16 mouse cellular contexts compared by ENCODE assay signal in genomic region chr14:64581705-64582104, GRCm38 (mm10).
DNase-seq lines count a peak whose midpoint lies in the region; ATAC-seq and TF ChIP-seq lines count a peak whose summit lies in the region.
"Had no signal": no experiment of that assay in that cellular context is flagged by ENCODE, and none has a peak within 500 bp of the region (broad histone marks: within the 10 kb centered on the region; RNA-seq: fewer than 3 reads in every experiment).

No protein-coding gene starts in this region.

- 5% methylated on average over 7 of the region's 7 CpGs for WGBS in forebrain, embryonic 15.5 days
- WGBS in hindbrain, embryonic 15.5 days, result 9% methylated on average over 7 of the region's 7 CpGs
- 10% methylated on average over 7 of the region's 7 CpGs for WGBS in midbrain, postnatal 0 days

- TF ChIP-seq POLR2A in cortical plate, adult 2 months (IDR thresholded peaks at IDR 0.05; ENCODE audit: extremely low read depth, insufficient read depth, low read length), result no peak

- H3K27me3 ChIP-seq in forebrain, embryonic 15.5 days, result no peaks in the 10 kb centered on the region
- no peaks in the 10 kb centered on the region for H3K27me3 ChIP-seq in hindbrain, embryonic 15.5 days
- no peaks in the 10 kb centered on the region for H3K27me3 ChIP-seq in midbrain, postnatal 0 days (ENCODE audit: insufficient read depth, low read length)

- DNase-seq in midbrain, postnatal 0 days (ENCODE audit: low spot score), result no peak
- DNase-seq in thymus, postnatal 0 days (ENCODE audit: low spot score), result no peak
- DNase-seq in lung, postnatal 36 days, result no peak
- DNase-seq: gastrocnemius, adult 2 months; lung, adult 2 months; thymus, postnatal 36 days had no signal

- peak overlapping the region; percentile 11; the same call in 1 of the 2 replicates for H3K9ac ChIP-seq in forebrain, embryonic 15.5 days (replicated peaks)
- H3K9ac ChIP-seq in hindbrain, embryonic 15.5 days, result peak overlapping the region; percentile 42
- peak overlapping the region; percentile 42; the same call in 1 of the 2 replicates for H3K9ac ChIP-seq in midbrain, postnatal 0 days (replicated peaks; ENCODE audit: low read length, poor library complexity, severe bottlenecking)
- H3K9ac ChIP-seq: embryonic facial prominence, embryonic 15.5 days; heart, embryonic 12.5 days; intestine, embryonic 15.5 days had no signal

- no peaks in the 10 kb centered on the region for H3K36me3 ChIP-seq in forebrain, embryonic 15.5 days
- H3K36me3 ChIP-seq in hindbrain, embryonic 15.5 days, result no peaks in the 10 kb centered on the region
- H3K36me3 ChIP-seq in midbrain, postnatal 0 days (ENCODE audit: insufficient read depth, low read length), result peaks cover 2% of the 10 kb centered on the region; the same call in 1 of the 2 replicates
- H3K36me3 ChIP-seq: embryonic facial prominence, embryonic 15.5 days; heart, embryonic 12.5 days; intestine, embryonic 15.5 days; limb, embryonic 10.5 days had no signal

- H3K4me1 ChIP-seq in cortical plate, adult 2 months (ENCODE audit: control insufficient read depth, insufficient read depth, low read length), result peaks cover 19% of the 10 kb centered on the region
- H3K4me1 ChIP-seq in forebrain, embryonic 15.5 days, result peaks cover 55% of the 10 kb centered on the region
- peaks cover 62% of the 10 kb centered on the region for H3K4me1 ChIP-seq in hindbrain, embryonic 15.5 days (replicated peaks)
- H3K4me1 ChIP-seq in midbrain, postnatal 0 days (ENCODE audit: insufficient read depth, low read length), result peaks cover 15% of the 10 kb centered on the region; the same call in 1 of the 2 replicates
- H3K4me1 ChIP-seq: intestine, embryonic 15.5 days had no signal

- ATAC-seq in forebrain, embryonic 15.5 days (replicated peaks), result no peak
- ATAC-seq in hindbrain, embryonic 15.5 days (ENCODE audit: low FRiP score, low read depth), result no peak
- ATAC-seq in midbrain, postnatal 0 days (ENCODE audit: low FRiP score), result no peak
- ATAC-seq in megakaryocyte-erythroid progenitor cell, adult 5-6 weeks (replicated peaks; ENCODE audit: low FRiP score, low TSS enrichment, poor library complexity, severe bottlenecking), result no peak
- ATAC-seq: intestine, embryonic 15.5 days had no signal

- peak overlapping the region; percentile 16; the same call in 1 of the 2 replicates for H3K4me2 ChIP-seq in forebrain, embryonic 15.5 days (replicated peaks)
- H3K4me2 ChIP-seq in hindbrain, embryonic 15.5 days, result peak overlapping the region; percentile 44; the same call in 1 of the 2 replicates
- peak overlapping the region; percentile 32 for H3K4me2 ChIP-seq in midbrain, postnatal 0 days (ENCODE audit: low read depth, low read length, poor library complexity, severe bottlenecking)
- H3K4me2 ChIP-seq: embryonic facial prominence, embryonic 15.5 days; heart, embryonic 12.5 days; intestine, embryonic 15.5 days; liver, embryonic 11.5 days had no signal

- no peaks in the 10 kb centered on the region for H3K9me3 ChIP-seq in forebrain, embryonic 15.5 days
- no peaks in the 10 kb centered on the region for H3K9me3 ChIP-seq in hindbrain, embryonic 15.5 days
- H3K9me3 ChIP-seq in midbrain, postnatal 0 days (ENCODE audit: low read length), result no peaks in the 10 kb centered on the region
- H3K9me3 ChIP-seq: embryonic facial prominence, embryonic 15.5 days; heart, embryonic 12.5 days; intestine, embryonic 15.5 days; limb, embryonic 10.5 days had no signal

- no peak overlapping the region for H3K4me3 ChIP-seq in cortical plate, adult 2 months (ENCODE audit: insufficient read depth, low read length)
- no peak overlapping the region for H3K4me3 ChIP-seq in forebrain, embryonic 15.5 days
- H3K4me3 ChIP-seq in hindbrain, embryonic 15.5 days, result peak overlapping the region; percentile 11; the same call in 1 of the 2 replicates
- no peak overlapping the region for H3K4me3 ChIP-seq in midbrain, postnatal 0 days (ENCODE audit: low read depth, low read length)
- H3K4me3 ChIP-seq: embryonic facial prominence, embryonic 15.5 days; gastrocnemius, adult 2 months; heart, embryonic 12.5 days; intestine, embryonic 15.5 days; limb, embryonic 10.5 days had no signal

- H3K27ac ChIP-seq in cortical plate, adult 2 months (ENCODE audit: insufficient read depth, low read length), result peak overlapping the region; percentile 83
- H3K27ac ChIP-seq in forebrain, embryonic 15.5 days (replicated peaks), result peak overlapping the region; percentile 79
- peak overlapping the region; percentile 87 for H3K27ac ChIP-seq in hindbrain, embryonic 15.5 days (replicated peaks)
- peak overlapping the region; percentile 100 for H3K27ac ChIP-seq in midbrain, postnatal 0 days (ENCODE audit: low read depth, low read length)
- H3K27ac ChIP-seq: embryonic facial prominence, embryonic 15.5 days; gastrocnemius, adult 2 months; intestine, embryonic 15.5 days; limb, embryonic 10.5 days; macrophage had no signal

- TF ChIP-seq CTCF in cortical plate, adult 2 months (IDR thresholded peaks at IDR 0.05; ENCODE audit: extremely low read depth, insufficient read depth, low read length), result no peak
- no peak for TF ChIP-seq CTCF in midbrain, postnatal 0 days (IDR thresholded peaks at IDR 0.05)
